Mouse (Mus musculus) CH12.LX (cell line): Measurements from ENCODE around the gene Ern1. TPM values are rescaled to one million over a fixed set of nuclear protein-coding genes. Genes with fewer than 3 reads are reported as not detected.
A peak's percentile ranks its signal among the peaks of the same experiment; 100 is the strongest.

ENCODE experiments used
- DNase-seq: peaks from one replicate; pipeline ENCODE4 v3.0.0-alpha.2; 2013; ENCODE audit errors: extremely low read depth
- H3K27ac ChIP-seq: 2 replicates; pipeline ENCODE4 v1.5.1; 2012; ENCODE audit warnings: low read depth, mild to moderate bottlenecking, control low read depth, moderate library complexity; ENCODE audit not compliant: insufficient read depth
- H3K27me3 ChIP-seq: replicated peaks from 2 replicates; pipeline ENCODE3; 2012; ENCODE audit warnings: inconsistent platforms
- H3K36me3 ChIP-seq, 2 experiments: replicated peaks in 1 of 2; 2 replicates each; pipeline versions ENCODE3 to v1.6.1; 2012; ENCODE audit warnings: inconsistent platforms in 1 of 2, low read length in 1 of 2, mild to moderate bottlenecking in 1 of 2, mixed read lengths in 1 of 2, moderate library complexity in 1 of 2; ENCODE audit not compliant: control insufficient read depth in 1 of 2, insufficient read depth in 1 of 2
- H3K4me1 ChIP-seq, 2 experiments: 2 replicates each; pipeline ENCODE4 v1.6.1; 2012; ENCODE audit warnings: inconsistent platforms in 1 of 2, moderate library complexity in 1 of 2; ENCODE audit not compliant: insufficient read depth in 2 of 2, control insufficient read depth in 1 of 2
- H3K4me2 ChIP-seq: 2 replicates; pipeline ENCODE4 v1.6.1; 2012; ENCODE audit warnings: low read depth, mild to moderate bottlenecking, control low read depth; ENCODE audit not compliant: poor library complexity, insufficient read depth, severe bottlenecking
- H3K4me3 ChIP-seq, 3 experiments: fragments of 150-350 bp in 1 of 3; sonication (generic) in 1 of 3; replicated peaks in 1 of 3; 2 replicates each; pipeline versions ENCODE3 to v1.5.1; 2011 to 2012; ENCODE audit warnings: low read depth in 2 of 3, low read length in 2 of 3, mild to moderate bottlenecking in 2 of 3, moderate library complexity in 2 of 3, control low read depth in 1 of 3, improper control_type of control experiment in 1 of 3, inconsistent platforms in 1 of 3, mixed read lengths in 1 of 3; ENCODE audit not compliant: poor library complexity in 1 of 3
- H3K79me2 ChIP-seq: replicated peaks from 2 replicates; pipeline ENCODE4 v1.6.1; 2012; ENCODE audit warnings: mild to moderate bottlenecking, moderate library complexity; ENCODE audit not compliant: control insufficient read depth, poor library complexity, insufficient read depth, severe bottlenecking; ENCODE audit errors: extremely low read depth
- H3K9ac ChIP-seq: 2 replicates; pipeline ENCODE4 v1.6.1; 2012; ENCODE audit warnings: low read depth, mild to moderate bottlenecking, control low read depth, moderate library complexity; ENCODE audit not compliant: insufficient read depth
- H3K9me3 ChIP-seq: replicated peaks from 2 replicates; pipeline ENCODE3; 2012; ENCODE audit warnings: low read length, inconsistent platforms, mixed read lengths
- BHLHE40 ChIP-seq: IDR thresholded peaks from 2 replicates; pipeline ENCODE4 v1.6.1; 2011; ENCODE audit warnings: mild to moderate bottlenecking, low read depth, low read length, improper control_type of control experiment
- CHD1 ChIP-seq: IDR thresholded peaks from 2 replicates; pipeline ENCODE4 v1.6.1; 2012; ENCODE audit warnings: low read depth, low read length, improper control_type of control experiment, inconsistent platforms
- CHD2 ChIP-seq: IDR thresholded peaks from 2 replicates; pipeline ENCODE4 v1.6.1; 2011; ENCODE audit warnings: low read length, improper control_type of control experiment
- CTCF ChIP-seq, 2 experiments: IDR thresholded peaks in 1 of 2; conservative IDR thresholded peaks in 1 of 2; 2 replicates each; pipeline ENCODE4 v1.5.1; 2011 to 2012; ENCODE audit warnings: low read depth in 2 of 2, low read length in 2 of 2, improper control_type of control experiment in 1 of 2, inconsistent platforms in 1 of 2, mild to moderate bottlenecking in 1 of 2, moderate library complexity in 1 of 2
- E2F4 ChIP-seq: IDR thresholded peaks from 2 replicates; pipeline ENCODE4 v1.6.1; 2011; ENCODE audit warnings: low read depth, low read length, improper control_type of control experiment; ENCODE audit not compliant: insufficient replicate concordance
- ELF1 ChIP-seq: IDR thresholded peaks from 2 replicates; pipeline ENCODE4 v1.6.1; 2014; ENCODE audit warnings: low read depth, mild to moderate bottlenecking, inconsistent platforms, low read length, improper control_type of control experiment
- EP300 ChIP-seq: IDR thresholded peaks from 2 replicates; pipeline ENCODE4 v1.6.1; 2011; ENCODE audit warnings: low read length, improper control_type of control experiment
- GABPA ChIP-seq: IDR thresholded peaks from 2 replicates; pipeline ENCODE4 v1.6.1; 2012; ENCODE audit warnings: low read depth, low read length, improper control_type of control experiment, inconsistent platforms; ENCODE audit not compliant: insufficient replicate concordance
- HCFC1 ChIP-seq: IDR thresholded peaks from 2 replicates; pipeline ENCODE4 v1.6.1; 2012; ENCODE audit warnings: low read depth, mild to moderate bottlenecking, inconsistent platforms, low read length, improper control_type of control experiment
- IRF4 ChIP-seq: IDR thresholded peaks from 2 replicates; pipeline ENCODE4 v1.6.1; 2014; ENCODE audit warnings: low read depth, mild to moderate bottlenecking, inconsistent platforms, low read length, improper control_type of control experiment
- JUN ChIP-seq: IDR thresholded peaks from 2 replicates; pipeline ENCODE4 v1.6.1; 2011; ENCODE audit warnings: low read depth, mild to moderate bottlenecking, low read length, improper control_type of control experiment, moderate library complexity; ENCODE audit not compliant: insufficient read depth
- KAT2A ChIP-seq: IDR thresholded peaks from 2 replicates; pipeline ENCODE4 v1.6.1; 2012; ENCODE audit warnings: low read length, improper control_type of control experiment, inconsistent platforms; ENCODE audit not compliant: insufficient replicate concordance
- MAFK ChIP-seq: IDR thresholded peaks from 2 replicates; pipeline ENCODE4 v1.6.1; 2011; ENCODE audit warnings: low read length, improper control_type of control experiment; ENCODE audit not compliant: insufficient replicate concordance
- MAX ChIP-seq: IDR thresholded peaks from 2 replicates; pipeline ENCODE4 v1.6.1; 2011; ENCODE audit warnings: low read length, improper control_type of control experiment
- MAZ ChIP-seq: IDR thresholded peaks from 2 replicates; pipeline ENCODE4 v1.6.1; 2012; ENCODE audit warnings: low read depth, mild to moderate bottlenecking, inconsistent platforms, low read length, improper control_type of control experiment, moderate library complexity
- MXI1 ChIP-seq: IDR thresholded peaks from 2 replicates; pipeline ENCODE4 v1.6.1; 2011; ENCODE audit warnings: mild to moderate bottlenecking, low read depth, low read length, improper control_type of control experiment
- NELFE ChIP-seq: IDR thresholded peaks from 2 replicates; pipeline ENCODE4 v1.6.1; 2011; ENCODE audit warnings: low read depth, low read length, improper control_type of control experiment
- PAX5 ChIP-seq: IDR thresholded peaks from 2 replicates; pipeline ENCODE4 v1.6.1; 2012; ENCODE audit warnings: low read length, inconsistent platforms, mixed read lengths
- POLR2A ChIP-seq: IDR thresholded peaks from 2 replicates; pipeline ENCODE4 v1.6.1; 2011; ENCODE audit warnings: low read depth, mild to moderate bottlenecking, improper control_type of control experiment, low read length
- RCOR1 ChIP-seq: conservative IDR thresholded peaks from 2 replicates; pipeline ENCODE4 v1.6.1; 2012; ENCODE audit warnings: low read depth, mild to moderate bottlenecking, inconsistent platforms, low read length, improper control_type of control experiment
- SIN3A ChIP-seq: IDR thresholded peaks from 2 replicates; pipeline ENCODE4 v1.6.1; 2012; ENCODE audit warnings: low read length, improper control_type of control experiment, inconsistent platforms
- SMC3 ChIP-seq: IDR thresholded peaks from 2 replicates; pipeline ENCODE4 v1.6.1; 2011; ENCODE audit warnings: low read depth, low read length, improper control_type of control experiment
- TBP ChIP-seq: conservative IDR thresholded peaks from 2 replicates; pipeline ENCODE4 v1.6.1; 2011; ENCODE audit warnings: low read depth, low read length, improper control_type of control experiment
- TCF12 ChIP-seq: IDR thresholded peaks from 2 replicates; pipeline ENCODE4 v1.6.1; 2014; ENCODE audit warnings: low read depth, mild to moderate bottlenecking, inconsistent platforms, low read length, improper control_type of control experiment
- UBTF ChIP-seq: IDR thresholded peaks from 2 replicates; pipeline ENCODE4 v1.6.1; 2012; ENCODE audit warnings: low read depth, mild to moderate bottlenecking, inconsistent platforms, low read length, improper control_type of control experiment, moderate library complexity
- USF1 ChIP-seq: IDR thresholded peaks from 2 replicates; pipeline ENCODE4 v1.6.1; 2014; ENCODE audit warnings: low read depth, mild to moderate bottlenecking, inconsistent platforms, low read length, improper control_type of control experiment
- USF2 ChIP-seq: conservative IDR thresholded peaks from 2 replicates; pipeline ENCODE4 v1.6.1; 2011; ENCODE audit warnings: low read depth, low read length, improper control_type of control experiment
- ZC3H11A ChIP-seq: IDR thresholded peaks from 2 replicates; pipeline ENCODE4 v1.6.1; 2012; ENCODE audit warnings: low read depth, mild to moderate bottlenecking, inconsistent platforms, low read length, improper control_type of control experiment
- ZKSCAN1 ChIP-seq: IDR thresholded peaks from 2 replicates; pipeline ENCODE4 v1.6.1; 2012; ENCODE audit warnings: low read depth, inconsistent platforms, low read length, improper control_type of control experiment, borderline replicate concordance
- ZMIZ1 ChIP-seq: IDR thresholded peaks from 2 replicates; pipeline ENCODE4 v1.6.1; 2012; ENCODE audit warnings: low read depth, mild to moderate bottlenecking, inconsistent platforms, low read length, improper control_type of control experiment
- dilution Hi-C: fragments of 300-500 bp; cut with MboI; formaldehyde crosslinking; loops from 2 replicates; pipeline ENCODE4 v1.14.3; 2020; ENCODE audit warnings: low sequenced_read_pairs; ENCODE audit not compliant: extremely low pct_unique_long_range_greater_than_20kb, extremely low pct_ligation_motif_present
- in situ Hi-C: fragments of 300-500 bp; cut with MboI; formaldehyde crosslinking; loops from 3 replicates; pipeline ENCODE4 v1.14.3; 2019; ENCODE audit warnings: low sequenced_read_pairs, low pct_ligation_motif_present, low pct_unique_long_range_greater_than_20kb, mixed read lengths
- polyA plus RNA-seq: library from polyadenylated mRNA; unstranded; fragments of >175 nt; gene quantifications from 2 replicates; pipeline ENCODE4 v1.2.1, GENCODE M21; 2012; ENCODE audit warnings: low read depth; ENCODE audit not compliant: insufficient read length
- total RNA-seq, 2 experiments: library from RNA; depleted of rRNA; stranded (reverse); fragments of 300-350 nt in 1 of 2; fragments of >200 nt in 1 of 2; gene quantifications; 2 replicates each; pipeline ENCODE4 v1.2.3; 2012 to 2014

Ern1 gene
- total and polyA plus RNA-seq, 3 experiments: 3.0 to 21.7 (median 7.7) TPM

DNA sequence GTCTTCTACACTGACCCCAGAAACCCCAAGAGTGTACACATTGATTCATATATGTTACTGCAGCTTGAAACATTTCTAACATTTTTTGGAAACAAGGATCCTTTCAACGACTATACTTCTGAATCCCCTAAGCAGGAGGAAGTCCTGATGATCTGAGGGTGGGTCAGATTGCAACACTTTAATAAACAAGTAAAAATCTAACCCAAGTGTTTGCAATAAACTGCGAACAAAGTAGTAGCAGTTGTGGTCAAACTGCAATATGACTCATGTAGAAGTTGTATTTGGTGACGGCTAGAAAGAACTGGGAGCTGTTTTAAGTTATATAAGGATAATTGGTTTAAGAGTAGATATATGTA lies 7.1 kb downstream of the Ern1 start:
- Histone ChIP-seq H3K27ac (peak overlapping the region; percentile 76), H3K9ac (peak overlapping the region; percentile 14; the same call in 1 of the 2 replicates), H3K4me2 (peak overlapping the region; percentile 70), H3K27me3 (no peaks in the 10 kb centered on the region), H3K4me3 (no peak overlapping the region), H3K4me1 (peaks cover 17 to 64% of the 10 kb centered on the region in 2 experiments), H3K36me3 (peaks cover 14 to 15% of the 10 kb centered on the region in 2 experiments), H3K9me3 (peaks cover 14% of the 10 kb centered on the region), H3K79me2 (peaks cover 99% of the 10 kb centered on the region)
- DNase-seq: no peak
- dilution Hi-C loops: no loop called here
- TF ChIP-seq CTCF (conservative IDR thresholded peaks at IDR 0.05 in 1 of 2, IDR thresholded peaks at IDR 0.05 in 1 of 2; ENCODE audit: low read depth in 2 of 2, low read length in 2 of 2) (no peak), KAT2A (no peak), MXI1 (peak; percentile 18; the same call in 1 of the 2 replicates), SIN3A (0 out of 2 replicates have a peak, but pooled peaks have one; percentile 6)
- in situ Hi-C loops: loop anchor here (5.0 kb wide), 1 partner anchor 63 kb away; no protein-coding TSS in a partner anchor

DNA sequence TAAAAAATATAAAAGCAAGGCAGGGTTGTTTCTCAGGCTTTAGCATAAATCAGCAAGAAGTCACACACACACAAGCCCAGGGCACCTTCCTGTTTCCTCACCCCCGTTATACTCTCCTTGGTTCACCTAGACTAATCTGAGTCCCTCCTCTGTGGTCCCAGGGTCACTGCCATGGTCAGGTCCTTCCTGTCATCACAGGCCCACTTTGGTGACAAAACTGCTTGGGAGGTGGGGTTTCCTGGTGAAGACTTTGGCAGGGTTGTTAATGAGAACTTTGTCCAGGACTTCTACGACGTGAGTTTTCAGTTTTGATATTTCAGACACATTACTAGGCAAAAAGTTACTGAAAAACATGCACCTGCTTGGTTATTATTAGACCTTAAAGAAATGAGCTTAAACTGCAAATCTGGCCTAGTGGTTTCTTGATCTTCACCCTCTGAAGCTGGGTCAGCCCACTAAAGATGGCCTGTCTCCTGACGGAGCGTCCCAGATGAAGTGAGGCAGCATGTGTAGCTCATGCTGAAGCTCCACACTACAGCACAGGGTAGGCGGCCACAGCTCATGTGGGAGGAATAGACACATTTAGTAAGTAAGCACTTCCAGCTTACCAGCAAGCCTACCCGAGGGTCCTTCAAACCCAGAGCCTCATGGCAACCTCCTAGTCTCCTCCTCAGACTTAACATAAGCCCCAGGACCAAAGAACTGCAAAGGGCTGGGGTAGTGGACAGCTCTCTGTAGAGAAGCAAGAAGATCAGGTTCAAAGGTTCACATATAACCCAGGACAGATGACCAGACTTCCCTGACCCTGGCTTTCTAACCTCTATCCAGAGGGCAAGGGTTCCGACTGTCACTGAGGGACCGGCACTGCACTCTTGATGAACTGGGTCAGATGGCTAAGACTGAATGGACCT lies 7.8 kb downstream of the Ern1 start:
- in situ Hi-C loops (loop anchor here (5.0 kb wide), 1 partner anchor 63 kb away; no protein-coding TSS in a partner anchor), dilution Hi-C loops (no loop called here)
- H3K36me3 ChIP-seq: peaks cover 14 to 15% of the 10 kb centered on the region in 2 experiments
- H3K4me3 ChIP-seq: peak overlapping the region in 2 of 3 experiments; percentile 2 to 6
- no peak for DNase-seq
- peaks cover 21 to 67% of the 10 kb centered on the region in 2 experiments for H3K4me1 ChIP-seq
- H3K9me3 ChIP-seq: peaks cover 14% of the 10 kb centered on the region
- peak overlapping the region; percentile 28 for H3K9ac ChIP-seq
- H3K79me2 ChIP-seq: peaks cover 99% of the 10 kb centered on the region
- H3K4me2 ChIP-seq: peak overlapping the region; percentile 70
- H3K27me3 ChIP-seq: no peaks in the 10 kb centered on the region
- H3K27ac ChIP-seq: peak overlapping the region; percentile 76
- TF ChIP-seq MAZ (no peak), CHD1 (peak; percentile 70; the same call in 1 of the 2 replicates), EP300 (0 out of 2 replicates have a peak, but pooled peaks have one; percentile 15), MAX (peak; percentile 63), JUN (no peak), RCOR1 (no peak), GABPA (no peak), ZMIZ1 (no peak), USF1 (no peak), CTCF (conservative IDR thresholded peaks at IDR 0.05 in 1 of 2, IDR thresholded peaks at IDR 0.05 in 1 of 2; ENCODE audit: low read depth in 2 of 2, low read length in 2 of 2) (no peak), ELF1 (0 out of 2 replicates have a peak, but pooled peaks have one; percentile 28), ZC3H11A (no peak), BHLHE40 (0 out of 2 replicates have a peak, but pooled peaks have one; percentile 21), E2F4 (no peak), POLR2A (peak; percentile 31; the same call in 1 of the 2 replicates), USF2 (no peak), TCF12 (peak; percentile 34), MAFK (peak; percentile 6; the same call in 1 of the 2 replicates), CHD2 (0 out of 2 replicates have a peak, but pooled peaks have one; percentile 14), PAX5 (no peak), SMC3 (no peak), HCFC1 (no peak; the same call in 1 of the 2 replicates), KAT2A (no peak), UBTF (no peak), ZKSCAN1 (no peak), TBP (0 out of 2 replicates have a peak, but pooled peaks have one; percentile 4), IRF4 (no peak), NELFE (no peak)
